In the genomic region with DNA sequence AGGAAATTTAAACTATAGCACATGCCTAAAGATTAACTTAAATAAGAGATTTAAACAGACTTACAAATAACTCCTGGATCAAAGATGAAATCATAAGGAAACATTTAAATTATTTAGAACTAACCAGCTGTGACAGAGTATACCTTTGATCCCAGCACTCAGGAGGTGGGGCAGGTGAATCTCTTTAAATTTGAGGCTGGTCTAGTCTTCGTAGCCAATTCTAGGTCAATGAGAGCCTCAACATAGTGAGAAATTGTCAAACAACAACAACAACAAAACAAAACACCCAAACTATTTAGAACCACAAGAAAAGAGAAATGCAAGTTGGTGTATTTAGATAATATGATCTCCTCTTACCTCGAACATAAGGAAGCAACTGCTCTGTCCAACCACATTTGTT, we compare ENCODE assay signal across 9 mouse cellular contexts. TPM values are rescaled to one million over a fixed set of nuclear protein-coding genes. Genes with fewer than 3 reads are reported as not detected.
DNase-seq lines count a peak whose midpoint lies in the region; ATAC-seq and TF ChIP-seq lines count a peak whose summit lies in the region.
"Had no signal": no experiment of that assay in that cellular context is flagged by ENCODE, and none has a peak within 500 bp of the region (broad histone marks: within the 10 kb centered on the region; RNA-seq: fewer than 3 reads in every experiment).

A gene (minus strand): TSS at position 101 of the 400 bp plus-strand sequence.

- no peak for DNase-seq in gastrocnemius, postnatal 4 days (ENCODE audit: low spot score in 2 of 2)
- DNase-seq in gastrocnemius, postnatal 25 days: no peak
- DNase-seq in heart, embryonic 10.5 days (ENCODE audit: low spot score): no peak
- DNase-seq in left cerebral cortex, adult 8-10 months (ENCODE audit: low spot score in 2 of 2): no peak
- no peak for DNase-seq in ovary, postnatal 36 days (ENCODE audit: low spot score)
- DNase-seq in kidney, postnatal 10 days: no peak

- no peaks in the 10 kb centered on the region for H3K4me1 ChIP-seq in ES-Bruce4 (ENCODE audit: control insufficient read depth, insufficient read depth, low read length)
- peaks cover 9% of the 10 kb centered on the region for H3K4me1 ChIP-seq in heart, embryonic 10.5 days

- no peaks in the 10 kb centered on the region for H3K27me3 ChIP-seq in ES-Bruce4 (ENCODE audit: control insufficient read depth, insufficient read depth, low read length, poor library complexity, severe bottlenecking)
- H3K27me3 ChIP-seq in heart, embryonic 10.5 days (ENCODE audit: insufficient read depth, poor library complexity, severe bottlenecking): no peaks in the 10 kb centered on the region

- TF ChIP-seq POLR2A in ES-Bruce4 (IDR thresholded peaks at IDR 0.05; ENCODE audit: insufficient read depth, low read length): no peak

- ATAC-seq in granulocyte monocyte progenitor cell, adult 5-6 weeks (replicated peaks; ENCODE audit: poor library complexity, severe bottlenecking): no peak

- H3K27ac ChIP-seq in ES-Bruce4 (ENCODE audit: insufficient read depth, low read length): no peak within 1 kb of the TSS
- no peak within 1 kb of the TSS for H3K27ac ChIP-seq in heart, embryonic 10.5 days

- H3K36me3 ChIP-seq in ES-Bruce4 (ENCODE audit: control insufficient read depth, insufficient read depth, low read length, poor library complexity, severe bottlenecking): no peaks in the 10 kb centered on the region
- no peaks in the 10 kb centered on the region for H3K36me3 ChIP-seq in heart, embryonic 10.5 days

- no peaks in the 10 kb centered on the region for H3K9me3 ChIP-seq in ES-Bruce4 (replicated peaks; ENCODE audit: control insufficient read depth, insufficient read depth, low read length, poor library complexity, severe bottlenecking)
- no peaks in the 10 kb centered on the region for H3K9me3 ChIP-seq in heart, embryonic 10.5 days

- no peak for TF ChIP-seq CTCF in ES-Bruce4 (IDR thresholded peaks at IDR 0.05; ENCODE audit: low read depth, low read length)

- WGBS in heart, embryonic 10.5 days: 84% methylated on average over 2 of the region's 2 CpGs

- TF ChIP-seq EP300 in ES-Bruce4 (IDR thresholded peaks at IDR 0.05; ENCODE audit: insufficient read depth, low read depth, low read length): no peak

- no peak within 1 kb of the TSS for H3K9ac ChIP-seq in ES-Bruce4 (ENCODE audit: low read depth, poor library complexity, severe bottlenecking)

- H3K4me3 ChIP-seq in ES-Bruce4 (ENCODE audit: low read depth, low read length): no peak within 1 kb of the TSS
- no peak within 1 kb of the TSS for H3K4me3 ChIP-seq in heart, embryonic 10.5 days
- H3K4me3 ChIP-seq: erythroblast, embryonic 14.5 days had no signal

RNA-seq across cellular contexts. Expression of the gene that starts here (rescaled TPM):
- total RNA-seq in gastrocnemius, postnatal 4 days (2021): 10 to 100 TPM; 21.1 to 22.3 TPM
- total RNA-seq in gastrocnemius, postnatal 25 days (2021): 1 to 10 TPM; 4.7 to 6.0 TPM
- 17.7 and 25.2 TPM in 2 replicates for polyA plus RNA-seq in ES-Bruce4 (2011; ENCODE audit: insufficient read depth, insufficient read length, low read depth, missing spikeins)
- 14.9 and 16.3 TPM in 2 replicates for polyA plus RNA-seq in heart, embryonic 10.5 days (2016; fragmentation: Nextera tagmentation; extraction: Ambion mirVana)
- 10 to 100 TPM; 26.7 to 32.0 (median 30.2) TPM for total RNA-seq in left cerebral cortex, adult 8-10 months (2022)
- 1.3 and 2.1 TPM in 2 replicates for total RNA-seq in granulocyte monocyte progenitor cell, adult 5-6 weeks (2014; fragmentation: Nextera tagmentation)
- total RNA-seq in granulocyte monocyte progenitor cell, adult 5-6 weeks (2017): 2.8 and 3.9 TPM in 2 replicates
